Comparison of ENCODE assay signal across 8 mouse cellular contexts in the genomic region with DNA sequence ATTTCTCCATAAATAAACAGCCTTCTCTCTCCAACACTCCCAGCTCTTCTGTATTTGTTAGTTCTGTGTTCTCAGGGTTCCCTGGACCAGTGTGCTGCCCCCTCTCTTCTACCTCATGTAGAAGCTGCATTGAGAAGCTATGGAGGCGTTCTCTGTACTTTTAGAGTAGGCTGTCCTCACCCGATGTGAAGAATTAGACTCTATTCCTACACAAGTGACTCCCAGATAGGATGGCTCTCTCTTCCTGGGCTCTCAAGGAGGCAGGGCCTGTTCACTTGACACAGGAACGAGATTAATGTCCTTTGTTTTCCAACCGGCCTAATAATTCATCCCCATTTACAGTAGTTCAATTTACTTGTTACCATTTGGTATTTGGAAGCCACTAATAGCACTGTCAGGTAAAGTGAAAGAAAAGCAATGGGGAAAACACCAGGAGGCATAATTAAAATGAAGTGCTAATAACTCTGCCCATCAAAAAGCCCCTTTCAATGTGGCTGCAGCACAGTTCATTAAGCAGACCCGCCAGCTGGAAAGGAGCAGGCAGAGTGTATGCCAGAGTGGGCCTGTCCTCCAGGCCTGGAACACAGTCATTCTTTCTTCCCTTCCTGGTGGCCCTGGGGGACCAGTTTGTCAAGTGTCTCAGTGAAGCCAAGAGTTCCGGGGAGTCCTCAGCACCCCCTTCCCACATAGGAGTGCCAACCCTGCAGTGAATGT.
DNase-seq lines count a peak whose midpoint lies in the region; ATAC-seq and TF ChIP-seq lines count a peak whose summit lies in the region.

No protein-coding gene starts in this region.

- H3K27me3 ChIP-seq in hindbrain, embryonic 13.5 days: no peaks in the 10 kb centered on the region

- H3K9me3 ChIP-seq in hindbrain, embryonic 13.5 days: no peaks in the 10 kb centered on the region

- no peak; the same call in 1 of the 2 replicates for ATAC-seq in cerebellum, adult (ENCODE audit: insufficient number of reproducible peaks, low FRiP score, low TSS enrichment)
- peak; percentile 76 for ATAC-seq in hindbrain, embryonic 13.5 days (ENCODE audit: low FRiP score)

- no peak overlapping the region for H3K4me2 ChIP-seq in hindbrain, embryonic 13.5 days

- TF ChIP-seq POLR2A in lung, adult 2 months (IDR thresholded peaks at IDR 0.05; ENCODE audit: borderline replicate concordance, extremely low read depth, low read depth, low read length): no peak

- H3K27ac ChIP-seq in hindbrain, embryonic 13.5 days: peak overlapping the region; percentile 70

- 44% methylated on average over 6 of the region's 6 CpGs for WGBS in hindbrain, embryonic 13.5 days
- 62% methylated on average over 6 of the region's 6 CpGs for WGBS in lung, adult 2 months

- no peak for TF ChIP-seq CTCF in lung, adult 2 months (IDR thresholded peaks at IDR 0.05; ENCODE audit: insufficient read depth, low read length)

- H3K9ac ChIP-seq in hindbrain, embryonic 13.5 days: no peak overlapping the region

- no peaks in the 10 kb centered on the region for H3K36me3 ChIP-seq in hindbrain, embryonic 13.5 days

- peak; percentile 5 for DNase-seq in cerebellum, adult 11 months
- peak; percentile 6 for DNase-seq in ovary, postnatal 14 days (ENCODE audit: low spot score)
- no peak for DNase-seq in ovary, postnatal 10 days (ENCODE audit: low spot score)
- DNase-seq in retina, embryonic 14.5 days (ENCODE audit: low spot score): peak; percentile 54
- no peak for DNase-seq in MN1 (ENCODE audit: low spot score)
- no peak for DNase-seq in lung, adult 2 months

- no peak overlapping the region for H3K4me3 ChIP-seq in hindbrain, embryonic 13.5 days
- H3K4me3 ChIP-seq in lung, adult 2 months (replicated peaks; ENCODE audit: extremely low read depth, low read depth, low read length): no peak overlapping the region

- peaks cover 21% of the 10 kb centered on the region for H3K4me1 ChIP-seq in hindbrain, embryonic 13.5 days (replicated peaks)
- H3K4me1 ChIP-seq in lung, adult 2 months (ENCODE audit: control insufficient read depth, insufficient read depth, low read length): no peaks in the 10 kb centered on the region

Comparison
In these comparisons a context has a peak if more than half of its experiments do, and no peak if none do; other contexts are left out.
1. DNase-seq: peak in cerebellum, adult 11 months (single experiment), ovary, postnatal 14 days (single experiment) and retina, embryonic 14.5 days (single experiment); none in ovary, postnatal 10 days (single experiment), MN1 (single experiment) and lung, adult 2 months (single experiment).